Mouse (Mus musculus): ENCODE measurements around the gene Ccdc182. TPM values are rescaled to one million over a fixed set of nuclear protein-coding genes. Genes with fewer than 3 reads are reported as not detected.

The Ccdc182 gene
- polyA plus RNA-seq, 1 experiment from 2014 or later, result 0.73 TPM

DNA sequence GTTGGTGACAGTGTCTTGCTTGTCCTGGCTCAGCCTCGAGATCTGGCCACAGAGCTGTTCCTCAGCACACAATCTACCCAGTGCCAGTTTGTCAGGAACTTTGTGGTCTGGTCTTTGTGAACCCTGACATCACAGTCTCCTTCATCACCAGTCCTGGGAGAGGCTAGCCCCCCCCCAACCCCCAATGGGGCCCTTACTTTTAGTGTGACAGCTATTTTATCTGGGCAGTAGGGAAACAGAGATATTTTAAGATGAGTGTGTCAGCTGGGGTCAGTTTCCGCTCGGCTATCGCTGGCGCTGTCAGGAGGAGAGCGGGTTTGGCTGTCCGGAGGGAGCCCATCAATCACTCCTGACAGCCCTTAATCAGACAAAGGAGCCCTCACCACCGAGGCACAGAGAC is 19.7 kb downstream of the Ccdc182 start:
- H3K4me1 ChIP-seq, result peaks cover 68% of the 10 kb centered on the region
- DNase-seq (ENCODE audit: extremely low spot score, low spot score), result no peak

GRCm38 (mm10) chr11:88314471-88314870 is 20.6 kb downstream of the Ccdc182 start:
- DNase-seq (ENCODE audit: extremely low spot score, low spot score), result no peak
- Histone ChIP-seq H3K27me3 (ENCODE audit: poor library complexity, severe bottlenecking) (peaks cover 29% of the 10 kb centered on the region), H3K27ac (peak overlapping the region; percentile 54; the same call in 1 of the 2 replicates), H3K36me3 (replicated peaks) (no peaks in the 10 kb centered on the region), H3K4me1 (peaks cover 61% of the 10 kb centered on the region), H3K4me3 (no peak overlapping the region), H3K9me3 (no peaks in the 10 kb centered on the region)
- WGBS, result 93% methylated on average over 6 of the region's 6 CpGs

More for the DNA sequence above, 19.7 kb downstream of the Ccdc182 start:
- Histone ChIP-seq H3K27me3 (ENCODE audit: poor library complexity, severe bottlenecking) (peaks cover 29% of the 10 kb centered on the region), H3K4me3 (no peak overlapping the region), H3K9me3 (no peaks in the 10 kb centered on the region), H3K27ac (no peak overlapping the region), H3K36me3 (replicated peaks) (no peaks in the 10 kb centered on the region)
- 68% methylated on average over 8 of the region's 8 CpGs for WGBS

GRCm38 (mm10) chr11:88315393-88315792 is 21.5 kb downstream of the Ccdc182 start:
- WGBS, result 92% methylated on average over 5 of the region's 5 CpGs

GRCm38 (mm10) chr11:88318850-88319249 is 25.0 kb downstream of the Ccdc182 start:
- no peak for DNase-seq (ENCODE audit: extremely low spot score, low spot score)
- 78% methylated on average over 5 of the region's 5 CpGs for WGBS
- Histone ChIP-seq H3K9me3 (0 out of 2 replicates have a peak, but pooled peaks cover 2% of the 10 kb centered on the region), H3K36me3 (replicated peaks) (no peaks in the 10 kb centered on the region; the same call in 1 of the 2 replicates), H3K27me3 (ENCODE audit: poor library complexity, severe bottlenecking) (peaks cover 8% of the 10 kb centered on the region; the same call in 1 of the 2 replicates), H3K4me1 (peaks cover 26% of the 10 kb centered on the region), H3K4me3 (no peak overlapping the region), H3K27ac (no peak overlapping the region)

More at GRCm38 (mm10) chr11:88315393-88315792, 21.5 kb downstream of the Ccdc182 start:
- no peak for DNase-seq (ENCODE audit: extremely low spot score, low spot score)
- H3K27ac ChIP-seq, result no peak overlapping the region
- peaks cover 56% of the 10 kb centered on the region for H3K4me1 ChIP-seq
- no peaks in the 10 kb centered on the region for H3K36me3 ChIP-seq (replicated peaks)
- H3K9me3 ChIP-seq, result no peaks in the 10 kb centered on the region
- peaks cover 24% of the 10 kb centered on the region for H3K27me3 ChIP-seq (ENCODE audit: poor library complexity, severe bottlenecking)
- H3K4me3 ChIP-seq, result no peak overlapping the region

GRCm38 (mm10) chr11:88327016-88327415 is 33.2 kb downstream of the Ccdc182 start:
- Histone ChIP-seq H3K4me3 (no peak overlapping the region), H3K36me3 (replicated peaks) (no peaks in the 10 kb centered on the region; the same call in 1 of the 2 replicates), H3K27ac (peak overlapping the region; percentile 70), H3K4me1 (peaks cover 28% of the 10 kb centered on the region), H3K27me3 (ENCODE audit: poor library complexity, severe bottlenecking) (0 out of 2 replicates have a peak, but pooled peaks cover 7% of the 10 kb centered on the region), H3K9me3 (0 out of 2 replicates have a peak, but pooled peaks cover under 1% of the 10 kb centered on the region)
- no peak for DNase-seq (ENCODE audit: extremely low spot score, low spot score)
- 14% methylated on average over 4 of the region's 4 CpGs for WGBS

- DNase-seq (ENCODE audit: extremely low spot score, low spot score), result no peak
- Histone ChIP-seq H3K27me3 (ENCODE audit: poor library complexity, severe bottlenecking) (0 out of 2 replicates have a peak, but pooled peaks cover 7% of the 10 kb centered on the region), H3K27ac (no peak overlapping the region), H3K36me3 (replicated peaks) (no peaks in the 10 kb centered on the region), H3K4me1 (peaks cover 28% of the 10 kb centered on the region), H3K4me3 (no peak overlapping the region), H3K9me3 (no peaks in the 10 kb centered on the region)
- 93% methylated on average over 17 of the region's 17 CpGs for whole genome bisulfite sequencing
Observed at GRCm38 (mm10) chr11:88328813-88329595, 35.1 kb downstream of the Ccdc182 start.

GRCm38 (mm10) chr11:88330799-88331198 is 36.9 kb downstream of the Ccdc182 start:
- H3K4me1 ChIP-seq, result peaks cover 45% of the 10 kb centered on the region
- 0 out of 2 replicates have a peak overlapping the region, but pooled peaks have one; percentile 48 for H3K27ac ChIP-seq
- DNase-seq (ENCODE audit: extremely low spot score, low spot score), result no peak
- peaks cover 11% of the 10 kb centered on the region; the same call in 1 of the 2 replicates for H3K27me3 ChIP-seq (ENCODE audit: poor library complexity, severe bottlenecking)
- no peaks in the 10 kb centered on the region for H3K9me3 ChIP-seq
- no peak overlapping the region for H3K4me3 ChIP-seq
- WGBS, result 79% methylated on average over 11 of the region's 11 CpGs
- H3K36me3 ChIP-seq (replicated peaks), result peaks cover 5% of the 10 kb centered on the region

DNA sequence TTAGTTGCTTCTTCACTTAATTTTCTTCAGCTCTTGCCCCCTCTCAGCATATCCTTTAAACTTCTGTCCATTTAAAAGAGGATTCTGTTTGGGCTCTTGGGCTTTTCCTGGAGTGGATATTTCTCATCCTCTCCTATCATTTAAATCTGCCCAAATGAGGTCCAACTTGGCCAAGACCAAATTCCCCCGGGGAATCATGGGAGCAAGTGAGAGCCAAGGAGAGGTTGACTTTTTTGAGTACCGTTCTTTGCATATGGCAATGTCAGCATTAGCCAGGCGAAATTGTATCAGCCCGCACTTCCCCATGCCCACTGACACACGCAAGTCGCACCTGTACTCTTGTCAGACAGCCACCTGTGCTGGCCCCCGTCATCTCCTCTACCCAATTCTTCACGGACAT is 37.9 kb downstream of the Ccdc182 start:
- WGBS, result 95% methylated on average over 8 of the region's 8 CpGs
- no peak overlapping the region for H3K27ac ChIP-seq
- no peak for DNase-seq (ENCODE audit: extremely low spot score, low spot score)
- peaks cover 16% of the 10 kb centered on the region; the same call in 1 of the 2 replicates for H3K27me3 ChIP-seq (ENCODE audit: poor library complexity, severe bottlenecking)
- no peak overlapping the region for H3K4me3 ChIP-seq
- peaks cover 44% of the 10 kb centered on the region for H3K4me1 ChIP-seq
- peaks cover 7% of the 10 kb centered on the region for H3K36me3 ChIP-seq (replicated peaks)
- H3K9me3 ChIP-seq, result no peaks in the 10 kb centered on the region

DNA sequence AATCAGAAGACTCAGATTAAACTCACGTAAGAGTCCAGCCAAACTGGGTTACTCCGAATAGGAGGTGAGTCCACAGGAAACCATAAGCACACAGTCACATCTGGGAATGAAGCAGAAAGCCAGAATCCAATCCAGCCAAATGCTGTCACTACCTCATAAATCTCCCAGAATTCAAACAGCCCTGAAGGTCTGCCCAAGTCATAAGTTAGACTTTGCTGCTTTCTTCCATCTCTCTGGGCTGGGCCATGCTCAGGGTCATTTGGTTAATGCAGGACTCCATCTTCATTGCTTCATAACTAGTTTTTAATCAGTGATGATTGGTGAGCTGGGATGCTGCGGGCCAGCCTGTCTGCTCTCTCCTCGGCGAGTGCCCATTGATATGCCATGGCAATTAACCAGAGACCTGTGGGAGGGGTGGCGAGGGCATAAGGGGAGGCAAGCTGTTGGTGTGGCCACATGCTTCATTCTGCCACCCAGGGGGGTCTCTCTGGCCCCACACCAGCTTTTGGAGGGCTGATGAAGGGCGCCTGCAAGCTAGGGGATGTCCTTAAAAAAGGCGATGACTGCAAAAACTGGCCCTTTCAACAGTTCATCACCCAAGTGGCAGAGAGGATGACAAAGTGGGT is 38.6 kb downstream of the Ccdc182 start:
- H3K27ac ChIP-seq, result no peak overlapping the region
- peaks cover 16% of the 10 kb centered on the region; the same call in 1 of the 2 replicates for H3K27me3 ChIP-seq (ENCODE audit: poor library complexity, severe bottlenecking)
- DNase-seq (ENCODE audit: extremely low spot score, low spot score), result no peak
- H3K4me1 ChIP-seq, result peaks cover 37% of the 10 kb centered on the region
- H3K9me3 ChIP-seq, result no peaks in the 10 kb centered on the region
- 95% methylated on average over 8 of the region's 8 CpGs for WGBS
- H3K36me3 ChIP-seq (replicated peaks), result peaks cover 12% of the 10 kb centered on the region
- H3K4me3 ChIP-seq, result no peak overlapping the region

- H3K4me3 ChIP-seq, result no peak overlapping the region
- peaks cover 16% of the 10 kb centered on the region; the same call in 1 of the 2 replicates for H3K27me3 ChIP-seq (ENCODE audit: poor library complexity, severe bottlenecking)
- no peaks in the 10 kb centered on the region for H3K9me3 ChIP-seq
- WGBS, result 43% methylated on average over 5 of the region's 5 CpGs
- no peak overlapping the region for H3K27ac ChIP-seq
- peaks cover 30% of the 10 kb centered on the region for H3K4me1 ChIP-seq
- peaks cover 30% of the 10 kb centered on the region for H3K36me3 ChIP-seq (replicated peaks)
- no peak for DNase-seq (ENCODE audit: extremely low spot score, low spot score)
Observed at GRCm38 (mm10) chr11:88334893-88335292, 41.0 kb downstream of the Ccdc182 start.

GRCm38 (mm10) chr11:88337926-88338325 is 44.1 kb downstream of the Ccdc182 start:
- Histone ChIP-seq H3K27ac (no peak overlapping the region), H3K27me3 (ENCODE audit: poor library complexity, severe bottlenecking) (peaks cover 9% of the 10 kb centered on the region; the same call in 1 of the 2 replicates), H3K9me3 (no peaks in the 10 kb centered on the region), H3K4me1 (peaks cover 19% of the 10 kb centered on the region), H3K36me3 (replicated peaks) (peaks cover 39% of the 10 kb centered on the region), H3K4me3 (no peak overlapping the region)
- no peak for DNase-seq (ENCODE audit: extremely low spot score, low spot score)
- 92% methylated on average over 3 of the region's 3 CpGs for WGBS
